11 mouse cellular contexts compared by ENCODE assay signal in genomic region chr11:102068969-102069368, GRCm38 (mm10). TPM values are rescaled to one million over a fixed set of nuclear protein-coding genes. Genes with fewer than 3 reads are reported as not detected.
A peak's percentile ranks its signal among the peaks of the same experiment; 100 is the strongest.
DNase-seq lines count a peak whose midpoint lies in the region; ATAC-seq and TF ChIP-seq lines count a peak whose summit lies in the region.
"Had no signal": no experiment of that assay in that cellular context is flagged by ENCODE, and none has a peak within 500 bp of the region (broad histone marks: within the 10 kb centered on the region; RNA-seq: fewer than 3 reads in every experiment).

No protein-coding gene starts in this region.

- H3K9ac ChIP-seq in liver, postnatal 0 days (replicated peaks): no peak overlapping the region
- H3K9ac ChIP-seq: heart, embryonic 15.5 days; lung, embryonic 15.5 days had no signal

- H3K9me3 ChIP-seq in liver, postnatal 0 days (ENCODE audit: low read length): no peaks in the 10 kb centered on the region
- H3K9me3 ChIP-seq: heart, embryonic 15.5 days; lung, embryonic 15.5 days had no signal

- no peak for TF ChIP-seq POLR2A in cerebellum, adult 2 months (IDR thresholded peaks at IDR 0.05; ENCODE audit: borderline replicate concordance, insufficient read depth, low read length)

- no peaks in the 10 kb centered on the region for H3K27me3 ChIP-seq in cerebellum, adult 2 months (ENCODE audit: control insufficient read depth, insufficient read depth, low read length)
- 0 out of 2 replicates have a peak, but pooled peaks cover 4% of the 10 kb centered on the region for H3K27me3 ChIP-seq in liver, postnatal 0 days (ENCODE audit: insufficient read depth, low read length)

- no peak for ATAC-seq in liver, postnatal 0 days

- H3K36me3 ChIP-seq in liver, postnatal 0 days (replicated peaks; ENCODE audit: insufficient read depth, low read length): no peaks in the 10 kb centered on the region
- H3K36me3 ChIP-seq: heart, embryonic 15.5 days; lung, embryonic 15.5 days had no signal

- no peak for TF ChIP-seq EP300 in liver, postnatal 0 days (IDR thresholded peaks at IDR 0.05; ENCODE audit: low read depth)

- intact Hi-C loops in left cerebral cortex, adult 2 months (cut with DNase I): no loop called here

- no peak overlapping the region for H3K4me3 ChIP-seq in cerebellum, adult 2 months (replicated peaks; ENCODE audit: insufficient read depth, low read depth, low read length)
- H3K4me3 ChIP-seq in left cerebral cortex, adult 2 months: no peak overlapping the region
- H3K4me3 ChIP-seq in liver, postnatal 0 days (ENCODE audit: low read depth, low read length): no peak overlapping the region
- H3K4me3 ChIP-seq: heart, embryonic 15.5 days; lung, embryonic 15.5 days had no signal

- no peak overlapping the region for H3K4me2 ChIP-seq in liver, postnatal 0 days (ENCODE audit: low read depth, low read length)
- H3K4me2 ChIP-seq: heart, embryonic 15.5 days; lung, embryonic 15.5 days had no signal

- peak; percentile 39; the same call in 1 of the 2 replicates for TF ChIP-seq CTCF in cerebellum, adult 2 months (IDR thresholded peaks at IDR 0.05; ENCODE audit: borderline replicate concordance, insufficient read depth, low read depth, low read length)
- peak; percentile 57 for TF ChIP-seq CTCF in left cerebral cortex, adult 2 months (IDR thresholded peaks at IDR 0.05)
- peak; percentile 62 for TF ChIP-seq CTCF in liver, postnatal 0 days (IDR thresholded peaks at IDR 0.05; ENCODE audit: low read depth)

- no peak overlapping the region for H3K27ac ChIP-seq in cerebellum, adult 2 months (ENCODE audit: insufficient read depth, low read length)
- H3K27ac ChIP-seq in left cerebral cortex, adult 2 months: no peak overlapping the region
- no peak overlapping the region for H3K27ac ChIP-seq in liver, postnatal 0 days (ENCODE audit: low read depth)
- H3K27ac ChIP-seq: heart, embryonic 15.5 days; lung, embryonic 15.5 days had no signal

- H3K4me1 ChIP-seq in cerebellum, adult 2 months (ENCODE audit: control insufficient read depth, insufficient read depth, low read length): no peaks in the 10 kb centered on the region
- no peaks in the 10 kb centered on the region for H3K4me1 ChIP-seq in liver, postnatal 0 days (ENCODE audit: insufficient read depth)

- 72% methylated on average over 2 of the region's 2 CpGs for WGBS in cerebellum, adult 2 months
- 45% methylated on average over 2 of the region's 2 CpGs for WGBS in liver, postnatal 0 days (ENCODE audit: insufficient replicate concordance)

- no peak for DNase-seq in cerebellum, adult 2 months
- no peak for DNase-seq in cerebellum, postnatal 25 days
- no peak for DNase-seq in left cerebral cortex, adult 2 months (ENCODE audit: extremely low spot score in 1 of 2, low spot score in 2 of 2)
- DNase-seq in left cerebral cortex, adult 8-10 months (ENCODE audit: low spot score in 2 of 2): no peak
- peak; percentile 39 for DNase-seq in MN1 (ENCODE audit: low spot score)
- DNase-seq in liver, postnatal 0 days: no peak
- no peak for DNase-seq in yolk sac, embryonic 10.5 days (ENCODE audit: low spot score)
- DNase-seq in heart, adult 9 months (ENCODE audit: low spot score in 2 of 2): no peak
- DNase-seq: kidney, adult 18-20 months had no signal

RNA-seq across cellular contexts. Expression of gene Mpp2, which starts 19.3 kb away (rescaled TPM):
- polyA plus RNA-seq in cerebellum, adult 2 months (2012; rRNA removed): 50.3 and 55.3 TPM in 2 replicates
- total RNA-seq in left cerebral cortex, adult 2 months (2021): 100 to 1,000 TPM; 146 to 157 TPM
- total RNA-seq in left cerebral cortex, adult 8-10 months (2022): 100 to 1,000 TPM; 126 to 142 (median 135) TPM
- 3.9 and 4.4 TPM in 2 replicates for polyA plus RNA-seq in liver, postnatal 0 days (2015; fragmentation: Nextera tagmentation; extraction: Ambion mirVana)

RNA-seq across cellular contexts. Expression of gene Cd300lg, which starts 27.7 kb away (rescaled TPM):
- polyA plus RNA-seq in cerebellum, adult 2 months (2012; rRNA removed): 0.38 and 0.63 TPM in 2 replicates
- total RNA-seq in left cerebral cortex, adult 2 months (2021): not detected
- total RNA-seq in left cerebral cortex, adult 8-10 months (2022): under 1 TPM in 3 of 4 experiments, not detected in 1; 0.15 to 0.18 (median 0.17) TPM
- 1.8 and 2.3 TPM in 2 replicates for polyA plus RNA-seq in liver, postnatal 0 days (2015; fragmentation: Nextera tagmentation; extraction: Ambion mirVana)

RNA-seq across cellular contexts. Expression of gene Ppy, which starts 32.1 kb away (rescaled TPM):
- not detected in 2 replicates for polyA plus RNA-seq in cerebellum, adult 2 months (2012; rRNA removed)
- total RNA-seq in left cerebral cortex, adult 2 months (2021): not detected
- total RNA-seq in left cerebral cortex, adult 8-10 months (2022): not detected
- 0.72 TPM in 1 of 2 replicates, not detected in the other for polyA plus RNA-seq in liver, postnatal 0 days (2015; fragmentation: Nextera tagmentation; extraction: Ambion mirVana)
- polyA plus RNA-seq: heart, embryonic 15.5 days; lung, embryonic 15.5 days had no signal

RNA-seq across cellular contexts. Expression of gene Pyy, which starts 38.7 kb away (rescaled TPM):
- 7.1 and 7.4 TPM in 2 replicates for polyA plus RNA-seq in cerebellum, adult 2 months (2012; rRNA removed)
- not detected for total RNA-seq in left cerebral cortex, adult 2 months (2021)
- total RNA-seq in left cerebral cortex, adult 8-10 months (2022): not detected
- polyA plus RNA-seq in liver, postnatal 0 days (2015; fragmentation: Nextera tagmentation; extraction: Ambion mirVana): 1.8 TPM in 1 of 2 replicates, not detected in the other
- polyA plus RNA-seq: heart, embryonic 15.5 days; lung, embryonic 15.5 days had no signal

RNA-seq across cellular contexts. Expression of gene Mpp3, which starts 40.7 kb away (rescaled TPM):
- 158 and 185 TPM in 2 replicates for polyA plus RNA-seq in cerebellum, adult 2 months (2012; rRNA removed)
- total RNA-seq in left cerebral cortex, adult 2 months (2021): 10 to 100 TPM; 94.6 to 98.8 TPM
- total RNA-seq in left cerebral cortex, adult 8-10 months (2022): 10 to 100 TPM; 73.8 to 85.2 (median 77.1) TPM
- polyA plus RNA-seq in liver, postnatal 0 days (2015; fragmentation: Nextera tagmentation; extraction: Ambion mirVana): 0.56 and 0.72 TPM in 2 replicates
